Mouse (Mus musculus) CH12F3 (cell line): ENCODE data around the gene Taf4.

Source experiments
- in situ Hi-C: fragments of 300-500 bp; cut with MboI; formaldehyde crosslinking; loops from 2 replicates; pipeline ENCODE4 v1.14.3; 2020; ENCODE audit warnings: low sequenced_read_pairs

Taf4 gene

DNA sequence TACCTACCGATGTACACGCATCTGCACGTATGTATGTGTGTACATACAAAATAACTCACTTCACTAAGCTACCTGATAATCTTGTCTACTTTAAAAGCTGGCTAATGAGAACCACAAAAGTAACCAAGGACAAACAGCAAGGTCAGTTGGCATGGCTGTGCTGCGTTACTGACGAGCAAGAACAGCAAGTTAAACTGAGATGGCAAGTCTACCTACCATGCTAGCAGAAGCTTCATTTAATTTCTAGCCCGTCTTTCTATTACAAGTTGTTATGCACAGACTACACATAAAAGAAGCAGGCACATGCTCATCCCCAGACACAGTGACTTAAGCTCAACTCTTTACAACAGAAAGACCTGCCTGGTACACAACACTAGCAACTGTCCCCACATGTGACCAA is 29.9 kb downstream of the Taf4 start:
- in situ Hi-C loops, result no loop called here

- in situ Hi-C loops, result no loop called here
These were observed 31.4 kb downstream of the Taf4 start for GRCm38 (mm10) chr2:179945051-179945450.

DNA sequence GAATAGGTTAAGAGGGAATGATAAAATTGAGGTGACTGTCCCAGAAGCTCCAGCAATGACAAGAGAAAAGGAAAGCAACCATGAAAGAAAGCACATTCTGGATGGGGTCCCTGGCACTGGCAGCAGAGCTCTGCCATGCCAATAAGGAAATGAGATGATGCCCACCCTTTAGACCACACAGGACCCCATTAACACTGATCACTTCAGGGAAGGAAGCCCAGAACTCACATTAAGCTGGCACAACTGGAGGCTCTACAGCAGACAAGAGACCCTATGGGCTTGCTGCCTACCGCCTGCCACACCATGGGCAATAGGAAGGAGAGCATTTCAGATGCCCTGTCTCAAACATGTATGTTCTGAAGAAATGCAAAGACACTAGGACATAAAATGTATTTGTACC is 34.8 kb downstream of the Taf4 start:
- in situ Hi-C loops, result no loop called here

GRCm38 (mm10) chr2:179937091-179937490 is 39.4 kb downstream of the Taf4 start:
- in situ Hi-C loops, result no loop called here

DNA sequence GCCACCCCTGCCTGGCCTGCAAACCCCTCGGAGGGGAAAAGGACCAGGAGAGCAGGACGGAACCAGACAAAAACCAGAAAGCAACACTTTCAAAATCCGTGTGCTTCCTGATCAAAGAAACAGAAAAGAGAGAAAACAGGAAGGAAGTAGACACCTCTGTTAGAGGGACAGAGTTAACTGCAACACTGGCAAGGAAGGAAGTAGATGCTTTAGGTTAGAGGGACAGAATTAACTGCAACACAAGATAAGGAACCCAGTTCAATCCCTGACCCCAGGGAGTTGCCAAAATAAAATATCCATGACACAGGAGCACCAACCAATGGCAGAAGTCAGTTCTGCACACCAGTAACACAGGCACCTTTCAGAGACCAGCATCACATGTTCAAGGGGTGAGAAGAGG is 42.3 kb downstream of the Taf4 start:
- in situ Hi-C loops, result no loop called here

- in situ Hi-C loops, result no loop called here
These were observed 44.7 kb downstream of the Taf4 start for GRCm38 (mm10) chr2:179931741-179932140.

DNA sequence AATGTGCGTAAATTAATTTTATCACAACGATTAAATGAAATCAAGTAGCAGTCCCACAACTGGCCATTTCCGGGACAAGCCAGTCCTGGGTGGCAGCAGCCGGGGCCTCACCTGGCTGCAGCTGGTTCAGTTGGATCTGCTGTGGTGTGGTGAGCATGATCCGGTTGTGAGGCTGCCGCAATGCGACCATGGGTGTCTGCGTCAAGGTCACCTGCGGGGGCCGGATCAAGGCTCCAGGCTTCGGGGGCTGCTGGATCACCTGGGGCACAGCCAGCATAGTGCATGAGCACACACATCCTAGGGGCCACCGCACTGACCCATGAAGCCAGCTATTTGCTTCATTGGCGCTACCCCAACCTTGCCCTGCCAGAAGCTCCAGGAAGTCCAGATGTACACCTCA is 47.3 kb downstream of the Taf4 start:
- in situ Hi-C loops, result no loop called here

DNA sequence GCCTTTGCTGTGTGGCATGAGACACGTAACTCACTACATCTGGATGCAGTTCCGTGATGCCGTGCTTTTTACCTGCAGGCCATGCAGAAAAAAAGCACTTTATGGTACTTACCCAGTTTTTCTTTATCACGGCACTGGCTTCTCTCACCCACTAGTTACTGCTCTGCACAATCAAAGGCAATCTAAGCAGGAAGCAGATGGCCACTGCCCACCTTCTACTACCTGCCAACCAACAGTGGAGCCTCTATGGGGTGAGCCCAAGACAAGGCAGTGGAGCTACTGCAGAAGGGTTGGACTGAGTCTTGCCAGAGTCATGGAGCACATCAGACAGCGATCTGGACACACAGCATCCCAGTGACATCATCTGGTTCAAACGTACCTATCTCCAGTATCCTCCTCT is 52.4 kb downstream of the Taf4 start:
- in situ Hi-C loops, result no loop called here

DNA sequence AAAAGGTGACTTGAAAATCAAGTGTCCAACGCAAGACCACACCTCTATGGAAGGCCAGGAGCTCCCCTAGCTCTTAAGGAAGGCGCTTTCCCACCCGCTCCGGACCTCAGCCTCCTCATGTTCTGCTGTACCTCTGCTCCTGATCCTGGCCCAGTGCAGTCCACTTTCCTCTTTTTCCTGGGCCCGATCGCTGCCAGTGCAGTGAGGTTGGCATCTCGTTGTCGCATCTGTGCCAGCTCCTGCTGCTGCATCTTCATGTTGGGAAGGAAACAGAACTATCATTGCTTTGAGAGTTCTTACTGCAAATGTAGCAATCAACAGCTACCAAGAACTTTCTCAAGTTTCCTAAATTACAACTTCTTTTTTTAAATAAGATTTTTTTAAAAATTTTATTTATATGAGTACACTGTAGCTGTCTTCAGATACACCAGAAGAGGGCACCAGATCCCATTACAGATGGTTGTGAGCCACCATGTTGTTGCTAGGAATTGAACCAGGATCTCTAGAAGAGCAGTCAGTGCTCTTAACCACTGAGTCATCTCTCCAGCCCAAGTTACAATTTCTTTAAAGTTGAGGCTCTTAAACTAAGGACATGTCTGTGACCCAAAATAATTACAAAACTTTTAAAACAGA is 55.3 kb downstream of the Taf4 start:
- in situ Hi-C loops, result no loop called here

DNA sequence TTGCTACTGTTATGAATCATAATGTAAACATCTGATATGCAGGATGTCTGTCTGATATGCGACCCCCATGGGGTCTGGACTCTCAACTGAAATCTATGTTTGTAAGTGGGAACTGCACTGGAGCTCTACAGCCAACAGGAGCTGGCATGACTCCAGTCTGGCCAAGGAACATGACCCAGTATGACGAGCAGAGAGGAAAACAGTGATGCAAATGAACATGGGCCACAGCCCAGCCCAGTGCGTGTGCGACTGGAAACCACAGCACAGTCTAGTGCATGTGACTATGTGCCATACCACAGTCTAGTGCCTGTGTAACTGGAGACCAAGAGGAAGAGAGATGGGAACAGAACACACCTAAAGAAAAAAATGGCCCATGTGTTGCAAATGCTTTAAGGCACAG is 56.4 kb downstream of the Taf4 start:
- in situ Hi-C loops, result no loop called here

DNA sequence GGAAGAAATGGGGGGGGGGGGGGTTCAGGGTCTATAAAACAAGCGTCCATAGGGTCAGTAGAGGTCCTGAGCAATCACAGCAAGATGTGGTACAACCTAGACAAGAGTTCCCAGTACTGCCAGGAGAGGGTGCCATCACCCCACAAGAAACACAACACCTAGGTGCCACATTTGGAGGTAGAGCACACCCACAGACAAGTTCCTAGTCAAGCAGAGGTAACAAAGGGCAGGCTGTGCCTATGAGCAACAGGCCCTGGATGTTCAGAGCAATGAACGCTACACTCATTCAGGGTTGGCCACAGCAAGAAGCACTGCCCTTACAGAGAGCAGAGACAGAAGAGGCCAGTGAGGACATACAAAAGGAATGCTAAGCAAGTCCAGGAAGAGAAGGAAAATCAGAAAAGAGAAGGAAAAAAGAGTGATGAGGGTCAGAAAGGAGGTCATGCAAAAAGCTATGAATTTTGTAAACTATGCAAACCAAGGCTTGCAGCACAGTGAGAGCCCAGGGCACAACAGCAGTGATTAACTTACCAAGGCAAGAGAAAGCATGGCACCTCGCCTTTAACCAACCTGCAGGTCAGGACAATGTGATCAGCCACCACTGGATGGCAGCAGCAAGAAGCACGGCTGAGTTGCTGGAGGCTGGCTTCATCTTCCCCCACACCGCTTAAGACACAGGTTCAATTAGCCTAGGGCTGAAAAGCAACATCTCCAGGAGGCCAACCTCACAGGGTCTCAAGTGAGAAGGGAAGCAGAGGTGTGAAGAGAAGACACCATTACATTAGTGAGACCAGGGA is 59.4 kb downstream of the Taf4 start:
- in situ Hi-C loops, result no loop called here

GRCm38 (mm10) chr2:179914246-179914645 is 62.2 kb downstream of the Taf4 start:
- in situ Hi-C loops, result loop anchor here (5.0 kb wide), 1 partner anchor 133 kb away; no protein-coding TSS in a partner anchor

DNA sequence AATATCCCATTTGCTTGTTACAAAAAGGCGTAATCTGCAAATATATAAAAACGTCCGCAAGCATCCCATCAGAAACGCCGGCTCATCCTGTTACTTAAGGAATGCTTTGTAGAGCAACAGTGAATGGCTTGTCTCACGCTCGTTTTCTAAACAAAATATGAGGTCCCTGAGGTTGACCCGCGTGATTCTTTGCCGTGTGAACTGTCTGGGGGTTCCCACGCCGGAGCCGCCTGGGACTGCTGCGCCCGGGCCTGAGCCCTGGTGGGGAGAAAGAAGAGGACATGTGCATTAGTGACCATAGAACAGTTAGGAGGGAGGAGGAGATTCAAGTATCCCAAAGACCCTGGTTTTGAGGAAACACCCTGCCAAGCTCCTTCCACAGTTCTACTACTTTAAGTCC is 63.1 kb downstream of the Taf4 start:
- in situ Hi-C loops, result loop anchor here (5.0 kb wide), 1 partner anchor 134 kb away; no protein-coding TSS in a partner anchor

GRCm38 (mm10) chr2:179912911-179913310 is 63.5 kb downstream of the Taf4 start:
- in situ Hi-C loops, result loop anchor here (5.0 kb wide), 1 partner anchor 134 kb away; no protein-coding TSS in a partner anchor

DNA sequence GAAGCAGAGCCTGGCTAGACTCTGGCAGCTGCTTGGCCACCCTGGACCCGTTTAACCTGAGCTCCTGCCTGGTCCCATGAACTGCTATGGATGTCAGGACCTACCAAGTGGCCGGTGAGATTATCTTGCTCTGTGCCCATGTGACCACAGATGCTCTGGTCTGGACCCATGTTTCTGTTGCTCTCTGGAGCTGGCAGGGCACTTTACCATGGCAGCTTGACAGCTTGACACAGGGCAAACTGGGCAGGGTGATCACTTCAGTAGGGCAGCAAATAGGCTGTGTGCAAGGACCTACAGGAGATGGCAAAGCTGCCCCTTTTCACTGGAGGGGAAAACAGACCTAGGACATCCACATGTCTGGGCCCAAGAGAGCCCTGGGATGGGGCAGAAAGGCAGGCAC is 79.5 kb downstream of the Taf4 start:
- in situ Hi-C loops, result no loop called here

GRCm38 (mm10) chr2:179891048-179891447 is 85.4 kb downstream of the Taf4 start:
- in situ Hi-C loops, result no loop called here

- in situ Hi-C loops, result no loop called here
These were observed 91.9 kb downstream of the Taf4 start for GRCm38 (mm10) chr2:179884561-179884960.

GRCm38 (mm10) chr2:179877551-179878215 is 98.8 kb downstream of the Taf4 start:
- in situ Hi-C loops, result no loop called here

GRCm38 (mm10) chr2:179875147-179875546 is 101.3 kb downstream of the Taf4 start:
- in situ Hi-C loops, result no loop called here

- in situ Hi-C loops, result no loop called here
These were observed 103.1 kb downstream of the Taf4 start for GRCm38 (mm10) chr2:179873315-179873714.

GRCm38 (mm10) chr2:179872724-179873123 is 103.7 kb downstream of the Taf4 start:
- in situ Hi-C loops, result no loop called here

DNA sequence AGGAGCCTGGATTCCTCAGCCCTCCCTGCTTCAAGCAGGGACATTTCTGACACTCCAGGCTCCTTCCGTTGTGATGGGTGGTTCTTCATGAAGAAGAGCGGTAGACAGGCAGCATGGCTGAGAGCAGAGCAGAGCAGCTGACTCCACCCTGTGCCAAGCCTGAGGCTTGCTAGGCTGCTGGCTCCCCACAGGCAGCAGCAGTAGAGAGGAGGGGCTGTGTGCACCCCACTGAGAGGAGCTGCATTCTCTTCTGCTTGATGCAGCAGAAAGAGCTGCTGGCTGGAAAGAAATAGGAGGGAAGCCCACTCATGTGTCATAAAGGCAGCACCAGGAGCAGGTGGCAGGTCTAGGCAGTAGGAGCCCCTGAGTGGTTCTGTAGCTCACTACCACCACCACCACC is 106.6 kb downstream of the Taf4 start:
- in situ Hi-C loops, result no loop called here
